Mouse (Mus musculus): ENCODE results near the gene Lrmda.
"Not testable (repeated sequence)": the region's sequence is repeated elsewhere in the genome, so short reads cannot be mapped to it uniquely, and the experiment has no call there.

Lrmda gene

DNA sequence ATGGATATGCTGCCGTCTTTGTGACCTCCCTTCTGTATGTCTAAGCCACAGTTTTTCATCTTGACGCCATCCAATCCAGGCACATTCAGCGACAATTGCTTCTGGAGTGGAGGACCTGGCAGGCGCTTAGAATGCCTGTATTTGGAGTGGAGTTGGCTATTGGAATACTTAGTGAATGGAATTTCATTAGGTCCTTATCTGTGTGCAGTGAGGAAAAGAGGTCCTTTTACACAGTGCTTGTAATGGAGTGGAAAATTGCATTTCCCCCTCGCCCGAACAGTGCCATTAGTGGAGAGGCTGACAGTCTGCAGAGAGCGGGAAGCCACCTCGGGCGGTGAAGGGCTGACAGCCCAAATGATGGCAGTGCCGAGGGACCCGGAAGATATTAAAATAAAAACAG lies 719.1 kb downstream of the Lrmda start:
- DNase-seq (ENCODE audit: low spot score), result no peak

DNA sequence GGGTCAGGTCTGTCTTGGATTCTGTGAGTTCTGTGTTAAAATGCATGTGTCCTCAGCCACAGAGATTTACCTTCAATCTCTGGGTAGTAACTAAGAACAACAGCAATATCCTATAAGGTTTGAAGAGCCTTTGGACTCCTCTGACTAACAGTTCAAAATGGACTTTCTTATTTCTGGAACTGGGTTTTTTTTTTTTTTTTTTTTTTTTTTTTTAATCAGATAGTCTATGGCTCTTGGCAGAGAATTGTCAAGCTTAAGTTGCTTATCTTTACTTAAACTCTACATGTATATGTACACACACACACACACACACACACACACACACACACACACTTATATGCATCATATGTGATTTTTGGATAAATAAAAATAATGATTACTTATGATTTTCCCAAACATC lies 723.0 kb downstream of the Lrmda start:
- DNase-seq (ENCODE audit: low spot score), result no peak

DNA sequence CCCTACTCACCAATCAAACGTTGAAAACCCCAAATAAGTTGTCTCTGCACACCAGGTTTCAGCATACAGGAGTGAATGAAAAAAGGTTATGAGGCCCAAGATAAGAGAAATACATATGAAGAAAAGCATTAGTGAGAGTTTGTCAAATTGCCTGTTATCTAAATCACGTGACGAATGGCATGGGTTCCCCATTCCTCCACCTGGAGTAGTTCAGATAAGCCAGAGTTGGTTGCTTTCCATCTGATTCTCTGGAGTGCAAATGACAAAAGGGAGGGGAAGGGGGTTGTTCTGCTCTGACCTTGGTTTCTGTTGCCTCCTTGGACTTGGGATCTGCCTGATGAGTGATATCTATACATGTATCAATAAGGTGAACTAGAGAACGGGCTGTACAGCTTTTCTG lies 723.8 kb downstream of the Lrmda start:
- DNase-seq (ENCODE audit: low spot score), result no peak

GRCm38 (mm10) chr14:22744701-22745100 lies 725.2 kb downstream of the Lrmda start:
- no peak for DNase-seq (ENCODE audit: low spot score)

DNA sequence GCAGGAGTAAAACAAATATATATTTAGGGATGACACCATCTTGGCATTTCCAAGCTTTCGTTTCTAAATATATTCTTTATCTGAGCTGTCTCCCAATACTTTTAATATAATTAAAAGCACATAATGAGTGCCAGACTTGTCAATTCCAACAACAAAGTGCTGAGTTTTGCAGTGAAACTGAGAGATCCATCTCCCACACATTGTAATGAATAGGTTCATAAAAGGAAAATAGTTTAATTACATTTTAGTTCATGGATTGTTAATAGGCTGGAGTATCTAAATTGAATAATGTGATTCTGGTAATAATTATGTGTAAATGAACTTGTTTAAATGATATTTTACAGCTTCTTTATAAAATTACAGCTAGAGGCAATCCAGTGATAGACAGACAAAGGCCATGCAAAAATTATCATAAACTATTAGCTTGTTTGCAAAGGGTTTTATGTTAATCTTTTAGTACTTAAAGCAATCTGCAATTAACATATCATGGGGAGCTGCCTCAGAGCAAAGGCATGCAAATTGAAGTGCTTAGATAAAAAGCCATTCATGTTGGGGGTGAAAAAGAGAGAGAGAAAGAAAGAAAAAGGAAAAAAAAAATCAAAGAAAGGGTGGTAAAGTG lies 725.9 kb downstream of the Lrmda start:
- DNase-seq (ENCODE audit: low spot score), result no peak

- no peak for DNase-seq (ENCODE audit: low spot score)
These were observed 726.5 kb downstream of the Lrmda start for GRCm38 (mm10) chr14:22745882-22746480.

DNA sequence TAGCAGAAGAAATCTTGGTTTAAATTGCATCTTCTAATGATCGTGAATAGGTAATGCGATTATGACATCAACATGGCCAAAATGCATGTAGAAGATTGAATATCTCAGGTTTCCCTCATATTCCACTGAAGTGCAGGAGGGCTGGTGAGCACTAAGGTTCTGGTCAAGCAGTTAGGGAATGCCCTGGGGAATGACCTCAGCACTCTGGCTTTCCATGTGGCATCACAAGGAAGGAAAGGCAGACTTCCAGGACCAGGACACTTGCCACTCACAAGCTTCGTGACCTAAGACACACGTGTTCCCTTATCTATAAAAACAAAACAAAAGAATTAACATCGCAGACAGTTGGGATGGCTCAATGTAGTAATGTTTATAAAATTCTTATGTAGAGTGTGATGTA lies 728.3 kb downstream of the Lrmda start:
- DNase-seq (ENCODE audit: low spot score), result no peak

- no peak for DNase-seq (ENCODE audit: low spot score)
These were observed 730.9 kb downstream of the Lrmda start for GRCm38 (mm10) chr14:22750409-22750808.

GRCm38 (mm10) chr14:22751290-22751689 lies 731.8 kb downstream of the Lrmda start:
- DNase-seq (ENCODE audit: low spot score), result no peak

GRCm38 (mm10) chr14:22754633-22755032 lies 735.1 kb downstream of the Lrmda start:
- DNase-seq (ENCODE audit: low spot score), result no peak

GRCm38 (mm10) chr14:22757493-22757892 lies 738.0 kb downstream of the Lrmda start:
- no peak for DNase-seq (ENCODE audit: low spot score)

DNA sequence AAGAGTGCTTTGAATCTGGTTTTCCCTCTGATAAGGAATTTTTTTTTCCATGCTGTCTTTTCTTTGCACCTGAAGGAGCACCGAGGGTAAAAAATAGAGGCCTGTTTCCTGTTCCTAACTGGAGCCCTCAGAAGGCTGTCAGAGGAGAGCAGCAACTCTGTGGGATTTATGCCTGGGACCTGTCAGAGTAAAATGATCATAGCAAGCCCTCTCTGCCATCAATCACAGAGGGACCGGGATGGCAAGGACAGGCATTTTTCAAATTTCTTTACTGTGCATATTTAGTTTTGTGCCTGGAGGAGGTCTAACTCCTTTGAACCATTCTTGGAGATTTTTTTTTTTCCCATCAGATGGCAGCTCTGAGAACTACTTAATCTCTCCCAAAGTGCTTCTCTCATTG lies 739.7 kb downstream of the Lrmda start:
- DNase-seq (ENCODE audit: low spot score), result no peak

GRCm38 (mm10) chr14:22759673-22760072 lies 740.2 kb downstream of the Lrmda start:
- DNase-seq (ENCODE audit: low spot score), result no peak

- DNase-seq (ENCODE audit: low spot score), result peak; percentile 26
These were observed 740.9 kb downstream of the Lrmda start for GRCm38 (mm10) chr14:22760241-22761039.

DNA sequence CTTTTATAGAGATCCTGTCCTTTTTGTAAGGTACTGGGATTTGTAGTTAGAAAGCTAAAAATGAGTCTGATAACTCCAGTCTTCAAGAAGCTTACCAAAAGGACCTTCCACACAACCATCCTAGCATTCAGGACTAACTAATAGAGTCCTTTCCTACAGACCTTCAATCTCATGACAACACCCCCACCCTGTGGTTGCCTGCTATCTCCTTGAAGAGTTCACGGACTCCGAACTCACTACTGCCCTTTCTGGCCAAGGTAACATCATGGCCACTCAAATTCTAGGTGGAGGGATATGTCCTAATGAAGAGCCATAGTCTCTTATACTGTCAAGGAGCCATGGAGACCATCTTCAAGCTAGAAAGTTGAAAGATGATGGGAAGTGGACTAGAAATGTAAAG lies 762.2 kb downstream of the Lrmda start:
- DNase-seq (ENCODE audit: low spot score), result no peak

DNA sequence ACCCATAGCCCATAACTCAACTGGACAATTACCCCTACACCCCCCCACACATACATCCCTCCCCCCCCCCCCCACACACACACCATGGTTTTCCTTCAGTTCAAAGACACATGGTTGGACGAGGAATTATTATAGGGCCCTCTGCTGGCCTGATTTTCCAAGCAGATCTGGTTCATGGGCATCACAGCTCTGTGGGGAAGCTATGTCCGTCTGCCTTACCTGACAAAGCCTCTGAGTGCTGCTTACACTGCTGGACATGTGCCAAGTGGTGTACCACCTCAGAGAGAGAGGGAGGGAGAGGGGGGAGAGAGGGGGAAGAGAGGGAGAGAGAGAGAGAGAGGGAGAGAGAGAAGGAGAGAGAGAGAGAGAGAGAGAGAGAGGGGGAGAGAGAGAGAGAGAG lies 762.9 kb downstream of the Lrmda start:
- no peak for DNase-seq (ENCODE audit: low spot score)

DNA sequence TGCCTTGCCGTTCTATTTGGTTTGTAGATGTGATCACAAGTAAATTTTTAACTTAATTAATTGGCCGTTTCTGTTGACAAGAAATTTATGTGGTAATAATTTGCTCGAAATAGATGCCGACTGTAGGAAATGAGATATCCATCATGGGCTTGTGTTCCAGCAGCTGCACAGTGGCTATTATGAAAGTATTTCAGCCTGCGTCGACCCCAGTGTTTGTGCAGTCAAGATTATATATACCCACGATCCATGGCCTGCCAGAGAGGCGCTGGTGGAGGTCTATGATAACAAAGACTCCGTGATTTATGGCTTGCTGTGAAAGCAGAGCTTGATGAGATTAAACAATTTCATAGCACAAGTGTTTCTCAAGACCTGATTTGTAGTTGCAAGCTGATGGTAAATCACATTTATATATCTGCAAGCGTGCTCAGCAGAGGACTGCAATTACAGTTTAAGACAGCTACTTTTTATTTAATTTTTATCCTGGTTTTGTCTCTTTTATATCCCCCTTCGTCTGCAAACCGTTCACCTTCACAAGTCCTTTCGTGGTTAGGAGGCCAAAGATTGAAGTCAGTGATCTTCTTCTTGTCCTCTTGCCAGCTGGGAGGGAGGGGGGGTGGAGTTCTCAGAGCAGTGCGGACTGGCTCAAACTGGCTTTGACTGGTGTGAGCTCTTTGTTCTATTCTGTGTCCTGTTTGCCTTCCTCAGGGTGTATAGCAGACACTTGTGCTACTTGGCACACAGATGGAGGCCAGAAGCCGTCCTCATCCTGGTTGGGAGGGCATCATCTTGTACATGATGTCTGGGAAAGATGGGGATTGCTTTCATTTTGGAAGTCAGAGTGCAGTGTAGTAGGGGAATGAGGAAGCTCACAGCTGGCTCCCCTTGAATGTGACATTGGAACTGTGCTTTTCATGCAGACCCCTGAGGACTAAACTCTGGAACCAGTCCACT lies 764.0 kb downstream of the Lrmda start:
- no peak for DNase-seq (ENCODE audit: low spot score)

- DNase-seq (ENCODE audit: low spot score), result no peak
These were observed 780.5 kb downstream of the Lrmda start for GRCm38 (mm10) chr14:22800020-22800419.

DNA sequence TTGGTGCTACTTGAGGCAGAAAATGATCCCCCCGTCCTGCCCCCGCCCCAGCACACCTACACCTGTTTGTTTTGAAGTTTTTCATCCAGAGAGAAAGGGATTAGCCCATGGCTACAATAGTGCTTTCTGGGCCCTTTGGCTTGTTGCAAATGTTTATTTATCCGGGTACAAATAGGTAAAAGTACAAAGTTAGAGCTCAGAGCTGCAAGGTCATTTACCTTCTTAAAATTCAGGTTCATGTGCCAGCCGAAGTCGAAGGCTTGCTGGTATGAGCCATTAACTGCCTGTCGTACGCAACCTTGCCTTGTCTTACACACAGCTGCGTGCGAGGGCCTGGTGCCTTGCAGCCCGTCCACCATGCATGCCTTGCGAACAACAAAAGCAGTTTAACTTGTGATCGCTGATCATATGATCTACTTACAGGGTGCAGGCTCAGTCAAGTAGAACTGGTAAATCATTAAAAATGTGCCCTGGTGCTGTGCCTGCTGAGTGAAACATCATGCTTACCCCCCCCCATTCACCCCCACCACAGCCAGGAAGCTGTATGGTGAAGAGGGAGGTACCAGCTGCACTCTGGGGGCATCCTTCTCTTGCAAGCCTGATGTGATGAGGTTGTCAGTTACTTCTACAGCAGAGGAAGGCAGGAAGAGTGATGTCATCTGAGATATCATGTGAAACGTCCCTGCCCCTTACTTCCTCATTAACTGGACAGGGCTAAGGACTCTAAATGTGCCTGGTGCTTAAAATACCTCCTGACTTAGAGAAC lies 781.5 kb downstream of the Lrmda start:
- no peak for DNase-seq (ENCODE audit: low spot score)

DNA sequence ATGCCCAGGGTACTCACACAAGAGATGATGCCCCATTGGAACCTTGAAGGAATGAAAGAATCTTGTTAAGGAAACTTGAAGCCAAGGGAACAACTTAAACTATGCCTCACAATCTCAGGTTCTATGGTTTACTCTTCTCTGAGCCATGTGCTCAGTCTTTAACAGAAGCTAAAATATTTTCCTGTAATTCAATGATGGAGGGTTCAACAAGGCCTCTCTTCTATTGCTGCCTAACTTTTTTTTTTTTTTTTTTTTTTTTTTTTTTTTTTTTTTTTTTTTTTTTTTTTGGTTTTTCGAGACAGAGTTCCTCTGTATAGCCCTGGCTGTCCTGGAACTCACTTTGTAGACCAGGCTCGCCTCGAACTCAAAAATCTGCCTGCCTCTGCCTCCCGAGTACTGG lies 782.2 kb downstream of the Lrmda start:
- not testable (repeated sequence) for DNase-seq (ENCODE audit: low spot score)

- DNase-seq (ENCODE audit: low spot score), result no peak
These were observed 787.8 kb downstream of the Lrmda start for GRCm38 (mm10) chr14:22807324-22807723.
